Mouse (Mus musculus) liver, embryonic 14.5 days (tissue): ENCODE measurements at regions not wholly inside any gene's neighbourhood (a gene's known extent, or its start where the extent isn't known, plus 50 kb on each side); places are given as distances from the start of the nearest gene placed in this dataset.

Experiments
- ATAC-seq: fragments of 200-750 bp; cut with Nextera tagmentation; 2 replicates; pipeline ENCODE4 v1.8.0; 2017; ENCODE audit warnings: moderate number of reproducible peaks, mild to moderate bottlenecking, moderate library complexity; ENCODE audit not compliant: insufficient read depth
- DNase-seq, 3 experiments: peaks; one replicate each; pipeline ENCODE4 v3.0.0-alpha.2; 2012 to 2013; ENCODE audit warnings: low read depth in 3 of 3, low spot score in 3 of 3
- H3K27ac ChIP-seq: fragments of 300-500 bp; sonication (generic); 2 replicates; pipeline ENCODE4 v1.5.1; 2014; ENCODE audit warnings: moderate library complexity, mild to moderate bottlenecking, control low read depth, inconsistent platforms
- H3K27me3 ChIP-seq: fragments of 300-500 bp; sonication (generic); 2 replicates; pipeline ENCODE4 v1.6.1; 2014; ENCODE audit warnings: mild to moderate bottlenecking, low read length, moderate library complexity; ENCODE audit not compliant: control insufficient read depth, insufficient read depth
- H3K36me3 ChIP-seq: fragments of 300-500 bp; sonication (generic); replicated peaks from 2 replicates; pipeline ENCODE4 v1.6.1; 2014; ENCODE audit warnings: low read depth; ENCODE audit not compliant: control insufficient read depth, insufficient read depth
- H3K4me1 ChIP-seq, 2 experiments: fragments of 200-500 bp in 1 of 2; fragments of 300-500 bp in 1 of 2; sonication (generic) in 1 of 2; replicated peaks; 2 replicates each; pipeline ENCODE4 v1.6.1; 2012 to 2014; ENCODE audit warnings: antibody characterized with exemption in 1 of 2, inconsistent platforms in 1 of 2, low read length in 1 of 2; ENCODE audit not compliant: control insufficient read depth in 2 of 2, insufficient read depth in 2 of 2
- H3K4me2 ChIP-seq: fragments of 300-500 bp; sonication (generic); 2 replicates; pipeline ENCODE4 v1.6.1; 2014; ENCODE audit warnings: low read depth, mild to moderate bottlenecking, control low read depth, moderate library complexity
- H3K4me3 ChIP-seq, 2 experiments: fragments of 200-500 bp in 1 of 2; fragments of 300-500 bp in 1 of 2; sonication (generic) in 1 of 2; 2 replicates each; pipeline ENCODE4 v1.5.1; 2012 to 2014; ENCODE audit warnings: low read depth in 2 of 2, low read length in 2 of 2, mild to moderate bottlenecking in 2 of 2, control low read depth in 1 of 2, inconsistent platforms in 1 of 2, moderate library complexity in 1 of 2; ENCODE audit not compliant: insufficient read depth in 1 of 2
- H3K9ac ChIP-seq: fragments of 300-500 bp; sonication (generic); replicated peaks from 2 replicates; pipeline ENCODE4 v1.6.1; 2014; ENCODE audit warnings: mild to moderate bottlenecking, control low read depth, moderate library complexity
- H3K9me3 ChIP-seq: fragments of 300-500 bp; sonication (generic); 2 replicates; pipeline ENCODE4 v1.6.1; 2016; ENCODE audit warnings: low read length, mixed read lengths; ENCODE audit not compliant: control insufficient read depth
- CTCF ChIP-seq: IDR thresholded peaks from 2 replicates; pipeline ENCODE4 v1.5.1; 2016; ENCODE audit warnings: antibody characterized with exemption, low read depth, control low read depth
- EP300 ChIP-seq: IDR thresholded peaks from 2 replicates; pipeline ENCODE4 v1.6.1; 2016; ENCODE audit warnings: antibody characterized with exemption, low read depth
- WGBS: fragments of 180-500 bp; shearing (Covaris S2); extraction: QIAGEN DNeasy Blood & Tissue Kit; methylation state at CpG from one replicate; pipeline ENCODE4 v1.1.7; 2014; ENCODE audit not compliant: insufficient replicate concordance; 5-methylcytosine and 5-hydroxymethylcytosine counted together

DNA sequence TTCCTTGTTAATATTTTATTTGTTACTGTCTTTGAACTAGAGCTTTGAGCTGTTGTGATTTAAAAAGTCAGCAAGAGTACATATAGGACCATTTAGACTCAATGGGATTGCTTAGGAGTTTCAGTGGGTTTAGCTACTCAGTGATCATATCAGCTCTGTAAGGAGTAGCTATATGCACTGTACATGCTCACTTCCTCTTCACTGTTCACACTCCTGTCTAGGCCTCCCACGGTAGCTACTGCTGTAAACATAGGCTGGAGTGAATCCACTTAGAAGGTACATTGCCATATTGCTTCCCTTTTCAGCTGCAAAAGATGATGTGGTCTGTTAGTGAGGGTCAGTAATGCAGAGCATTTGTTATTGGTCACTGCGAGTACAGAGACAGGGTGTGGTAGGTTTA is 408.6 kb downstream of the Tmem161b start:
- Histone ChIP-seq H3K4me3 (no peak overlapping the region), H3K9me3 (no peaks in the 10 kb centered on the region), H3K27me3 (no peaks in the 10 kb centered on the region), H3K4me2 (no peak overlapping the region), H3K9ac (no peak overlapping the region), H3K4me1 (no peaks in the 10 kb centered on the region), H3K36me3 (no peaks in the 10 kb centered on the region), H3K27ac (no peak overlapping the region)
- no peak for TF ChIP-seq EP300
- no peak for TF ChIP-seq CTCF
- no peak for ATAC-seq
- WGBS: 26% methylated on average over 2 of the region's 2 CpGs
- no peak for DNase-seq

DNA sequence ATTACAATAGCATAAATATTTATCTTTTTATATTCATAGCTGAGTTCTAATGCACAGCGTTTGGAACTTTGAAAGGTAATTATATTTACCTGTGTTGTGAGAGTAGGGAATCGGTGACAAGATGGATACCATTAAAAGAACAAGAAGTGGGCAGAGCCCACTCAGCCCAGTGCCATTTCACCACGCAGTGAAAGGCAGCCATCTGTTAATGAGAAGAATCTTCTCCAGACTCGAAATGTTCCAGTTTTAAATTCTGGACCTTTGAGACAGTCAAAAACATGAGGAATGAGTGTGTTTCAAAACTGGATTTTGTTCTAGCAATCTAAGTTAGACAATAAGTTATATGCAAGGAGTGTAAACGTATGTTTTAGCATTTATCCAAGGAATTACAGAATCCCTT is 410.4 kb downstream of the Tmem161b start:
- Histone ChIP-seq H3K27ac (no peak overlapping the region), H3K9ac (no peak overlapping the region), H3K4me3 (no peak overlapping the region), H3K4me2 (no peak overlapping the region), H3K4me1 (no peaks in the 10 kb centered on the region), H3K9me3 (no peaks in the 10 kb centered on the region), H3K36me3 (no peaks in the 10 kb centered on the region), H3K27me3 (no peaks in the 10 kb centered on the region)
- DNase-seq (no peak), ATAC-seq (no peak)
- TF ChIP-seq CTCF (no peak), EP300 (no peak)
- WGBS: 52% methylated on average over 5 of the region's 5 CpGs

DNA sequence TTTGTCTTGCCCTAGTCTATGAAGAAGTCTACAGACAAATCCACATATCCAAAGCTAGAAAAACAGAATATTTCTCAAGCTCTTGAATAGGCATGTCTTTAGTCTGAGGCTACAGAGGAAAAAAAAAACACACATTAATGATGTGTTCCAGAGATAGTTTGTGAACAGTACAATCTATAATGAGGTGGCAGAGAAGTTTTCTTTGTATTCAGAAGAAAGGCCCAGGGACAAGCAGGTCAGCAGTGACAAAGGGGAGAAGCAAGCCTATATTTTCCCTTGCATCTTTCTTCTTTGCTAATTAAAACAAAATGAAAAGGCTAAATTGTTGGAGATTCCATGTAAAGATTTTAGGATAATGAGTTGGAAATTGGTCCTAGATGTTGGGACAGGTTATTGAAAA is 414.7 kb downstream of the Tmem161b start:
- no peak overlapping the region for H3K4me2 ChIP-seq
- no peaks in the 10 kb centered on the region for H3K4me1 ChIP-seq
- H3K4me3 ChIP-seq: no peak overlapping the region
- no peak overlapping the region for H3K27ac ChIP-seq
- H3K9ac ChIP-seq: no peak overlapping the region
- H3K36me3 ChIP-seq: no peaks in the 10 kb centered on the region
- TF ChIP-seq CTCF: no peak
- TF ChIP-seq EP300: no peak
- H3K9me3 ChIP-seq: no peaks in the 10 kb centered on the region
- no peak for DNase-seq
- no peak for ATAC-seq
- H3K27me3 ChIP-seq: no peaks in the 10 kb centered on the region

DNA sequence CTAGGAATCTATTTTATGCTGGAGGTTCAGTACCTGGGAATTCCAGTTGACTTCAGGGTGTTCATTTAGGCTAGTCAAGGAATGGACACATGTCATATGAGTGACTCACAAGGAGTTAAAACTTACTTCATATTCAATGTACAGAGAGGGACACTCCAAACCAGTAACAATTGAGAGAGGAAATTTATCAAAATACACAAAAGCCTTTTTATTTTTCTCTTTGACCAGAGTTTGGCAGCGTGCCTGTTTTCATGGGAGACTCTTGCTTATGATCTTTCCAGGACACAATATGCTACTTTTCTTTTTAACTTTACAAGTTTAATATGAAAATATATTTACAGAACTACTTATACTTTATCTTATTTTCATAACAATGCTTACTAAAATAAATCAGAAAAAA is 415.5 kb downstream of the Tmem161b start:
- no peak for ATAC-seq
- 60% methylated on average over 1 of the region's 1 CpGs for WGBS
- no peaks in the 10 kb centered on the region for H3K4me1 ChIP-seq
- H3K27ac ChIP-seq: no peak overlapping the region
- DNase-seq: no peak
- no peak overlapping the region for H3K9ac ChIP-seq
- no peaks in the 10 kb centered on the region for H3K36me3 ChIP-seq
- TF ChIP-seq EP300 (no peak), CTCF (no peak)
- no peak overlapping the region for H3K4me2 ChIP-seq
- H3K4me3 ChIP-seq: no peak overlapping the region
- H3K9me3 ChIP-seq: no peaks in the 10 kb centered on the region
- H3K27me3 ChIP-seq: no peaks in the 10 kb centered on the region

DNA sequence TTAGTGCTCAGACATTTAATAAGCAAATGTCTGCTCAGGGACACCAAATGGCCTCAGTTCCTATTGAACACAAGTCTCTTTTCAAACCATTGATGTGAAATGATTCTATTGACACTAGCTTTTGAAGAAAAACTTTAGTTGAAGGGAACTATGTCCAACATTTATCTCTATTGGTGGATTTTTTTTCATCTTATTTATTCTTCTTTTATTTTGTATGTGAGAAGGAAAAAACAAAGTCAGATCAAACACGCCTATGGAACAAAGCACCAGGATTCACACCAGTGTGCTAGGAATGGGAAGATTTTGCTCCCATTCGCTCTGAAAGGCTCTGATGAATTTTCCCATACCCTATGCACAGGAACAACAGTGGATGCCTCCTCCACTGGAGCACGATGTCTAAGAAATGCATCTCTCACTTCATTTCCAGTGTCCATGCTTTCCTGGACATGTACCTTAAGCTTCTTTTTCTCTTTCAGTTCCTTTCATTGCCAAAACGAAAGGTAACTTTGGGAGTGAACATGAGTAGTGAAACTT is 416.4 kb downstream of the Tmem161b start:
- 42% methylated on average over 4 of the region's 4 CpGs for WGBS
- no peak for ATAC-seq
- Histone ChIP-seq H3K4me1 (no peaks in the 10 kb centered on the region), H3K9ac (no peak overlapping the region), H3K27ac (no peak overlapping the region), H3K9me3 (no peaks in the 10 kb centered on the region), H3K27me3 (no peaks in the 10 kb centered on the region), H3K4me2 (no peak overlapping the region), H3K4me3 (no peak overlapping the region), H3K36me3 (no peaks in the 10 kb centered on the region)
- no peak for DNase-seq
- no peak for TF ChIP-seq CTCF
